ENCODE assay signal across 20 mouse cellular contexts in the genomic region with DNA sequence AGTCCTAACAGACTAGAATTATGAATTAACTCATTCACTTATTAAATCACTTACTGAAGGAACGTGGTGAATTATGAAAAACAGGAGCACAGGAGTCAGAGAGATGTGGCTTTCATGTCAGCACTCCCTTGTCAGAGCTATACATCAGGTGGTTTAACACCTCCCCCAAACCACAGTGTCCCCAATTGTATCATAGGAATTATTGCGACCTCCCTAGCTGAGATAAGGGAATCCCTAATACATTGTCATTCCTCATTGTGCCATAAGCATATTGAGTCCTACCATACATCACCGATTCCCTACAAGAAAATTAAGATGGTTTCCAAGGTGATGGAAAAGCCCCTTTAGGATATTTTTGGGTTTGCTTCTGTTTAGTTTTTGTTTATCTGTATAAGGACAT.
DNase-seq lines count a peak whose midpoint lies in the region; ATAC-seq lines count a peak whose summit lies in the region.
"Had no signal": no experiment of that assay in that cellular context is flagged by ENCODE, and none has a peak within 500 bp of the region (broad histone marks: within the 10 kb centered on the region; RNA-seq: fewer than 3 reads in every experiment).

No protein-coding gene starts in this region.

- ATAC-seq in hindbrain, embryonic 14.5 days (ENCODE audit: low FRiP score) = peak; percentile 48; the same call in 1 of the 2 replicates
- ATAC-seq in hindbrain, embryonic 12.5 days (ENCODE audit: low FRiP score) = no peak
- ATAC-seq in neural tube, embryonic 13.5 days (ENCODE audit: low read depth) = 0 out of 2 replicates have a peak, but pooled peaks have one; percentile 40
- ATAC-seq: forebrain, embryonic 14.5 days had no signal

- H3K4me1 ChIP-seq in hindbrain, embryonic 14.5 days (replicated peaks; ENCODE audit: control insufficient read depth, insufficient read depth, low read length) = no peaks in the 10 kb centered on the region
- no peaks in the 10 kb centered on the region for H3K4me1 ChIP-seq in hindbrain, embryonic 12.5 days
- H3K4me1 ChIP-seq in neural tube, embryonic 13.5 days (replicated peaks) = 0 out of 2 replicates have a peak, but pooled peaks cover 3% of the 10 kb centered on the region
- H3K4me1 ChIP-seq: embryonic facial prominence, embryonic 13.5 days; embryonic facial prominence, embryonic 15.5 days; forebrain, embryonic 10.5 days; forebrain, embryonic 12.5 days had no signal

- no peaks in the 10 kb centered on the region for H3K27me3 ChIP-seq in hindbrain, embryonic 14.5 days (ENCODE audit: control insufficient read depth, insufficient read depth, low read length)
- H3K27me3 ChIP-seq in hindbrain, embryonic 12.5 days = no peaks in the 10 kb centered on the region
- H3K27me3 ChIP-seq in neural tube, embryonic 13.5 days = no peaks in the 10 kb centered on the region
- H3K27me3 ChIP-seq: embryonic facial prominence, embryonic 13.5 days; embryonic facial prominence, embryonic 15.5 days; forebrain, embryonic 12.5 days had no signal

- no peak overlapping the region for H3K4me2 ChIP-seq in hindbrain, embryonic 14.5 days (replicated peaks)
- H3K4me2 ChIP-seq in hindbrain, embryonic 12.5 days (replicated peaks) = no peak overlapping the region
- H3K4me2 ChIP-seq in neural tube, embryonic 13.5 days = no peak overlapping the region
- H3K4me2 ChIP-seq: embryonic facial prominence, embryonic 13.5 days; embryonic facial prominence, embryonic 15.5 days; forebrain, embryonic 12.5 days had no signal

- H3K36me3 ChIP-seq in hindbrain, embryonic 14.5 days (replicated peaks; ENCODE audit: control insufficient read depth, insufficient read depth) = no peaks in the 10 kb centered on the region
- no peaks in the 10 kb centered on the region for H3K36me3 ChIP-seq in hindbrain, embryonic 12.5 days
- H3K36me3 ChIP-seq in neural tube, embryonic 13.5 days = no peaks in the 10 kb centered on the region
- H3K36me3 ChIP-seq: embryonic facial prominence, embryonic 13.5 days; embryonic facial prominence, embryonic 15.5 days; forebrain, embryonic 10.5 days; forebrain, embryonic 12.5 days had no signal

- no peak overlapping the region for H3K9ac ChIP-seq in hindbrain, embryonic 14.5 days
- no peak overlapping the region for H3K9ac ChIP-seq in hindbrain, embryonic 12.5 days
- no peak overlapping the region for H3K9ac ChIP-seq in neural tube, embryonic 13.5 days
- H3K9ac ChIP-seq: embryonic facial prominence, embryonic 13.5 days; embryonic facial prominence, embryonic 15.5 days; forebrain, embryonic 12.5 days had no signal

- no peak overlapping the region for H3K4me3 ChIP-seq in hindbrain, embryonic 14.5 days (replicated peaks; ENCODE audit: low read length)
- no peak overlapping the region for H3K4me3 ChIP-seq in hindbrain, embryonic 12.5 days
- no peak overlapping the region for H3K4me3 ChIP-seq in neural tube, embryonic 13.5 days
- H3K4me3 ChIP-seq: embryonic facial prominence, embryonic 13.5 days; embryonic facial prominence, embryonic 15.5 days; erythroblast, embryonic 14.5 days; forebrain, embryonic 10.5 days; forebrain, embryonic 12.5 days had no signal

- peak; percentile 30 for DNase-seq in hindbrain, embryonic 14.5 days (ENCODE audit: low spot score)
- DNase-seq in neural tube, embryonic 10.5 days (ENCODE audit: extremely low spot score, low spot score) = no peak
- DNase-seq: adrenal gland, adult 2 months; adrenal gland, postnatal 10 days; adrenal gland, postnatal 25 days; cerebellum, adult 11 months; cerebellum, adult 18-20 months; cerebellum, adult 8-10 months; cerebellum, adult 9-11 months; cerebellum, postnatal 14 days; cerebellum, postnatal 36 days; embryo, embryonic 11 days had no signal

- H3K27ac ChIP-seq in hindbrain, embryonic 14.5 days = no peak overlapping the region
- H3K27ac ChIP-seq in hindbrain, embryonic 12.5 days = no peak overlapping the region
- H3K27ac ChIP-seq in neural tube, embryonic 13.5 days (replicated peaks) = no peak overlapping the region
- H3K27ac ChIP-seq: embryonic facial prominence, embryonic 13.5 days; embryonic facial prominence, embryonic 15.5 days; forebrain, embryonic 10.5 days; forebrain, embryonic 12.5 days had no signal

- H3K9me3 ChIP-seq in hindbrain, embryonic 14.5 days (ENCODE audit: control insufficient read depth, low read length) = no peaks in the 10 kb centered on the region
- no peaks in the 10 kb centered on the region for H3K9me3 ChIP-seq in hindbrain, embryonic 12.5 days (replicated peaks)
- no peaks in the 10 kb centered on the region for H3K9me3 ChIP-seq in neural tube, embryonic 13.5 days
- H3K9me3 ChIP-seq: embryonic facial prominence, embryonic 13.5 days; embryonic facial prominence, embryonic 15.5 days; forebrain, embryonic 10.5 days; forebrain, embryonic 12.5 days had no signal

- WGBS in hindbrain, embryonic 14.5 days = 66% methylated on average over 3 of the region's 3 CpGs
- WGBS in hindbrain, embryonic 12.5 days = 74% methylated on average over 3 of the region's 3 CpGs
- 66% methylated on average over 3 of the region's 3 CpGs for WGBS in neural tube, embryonic 13.5 days
